Mouse (Mus musculus) ovary, adult 18-20 months (tissue): ENCODE measurements around the gene Sqstm1.
A peak's percentile ranks its signal among the peaks of the same experiment; 100 is the strongest.

Source experiments
- DNase-seq: peaks from one replicate; pipeline ENCODE4 v3.0.0; 2022; ENCODE audit warnings: low spot score, mixed read lengths

Gene Sqstm1

DNA sequence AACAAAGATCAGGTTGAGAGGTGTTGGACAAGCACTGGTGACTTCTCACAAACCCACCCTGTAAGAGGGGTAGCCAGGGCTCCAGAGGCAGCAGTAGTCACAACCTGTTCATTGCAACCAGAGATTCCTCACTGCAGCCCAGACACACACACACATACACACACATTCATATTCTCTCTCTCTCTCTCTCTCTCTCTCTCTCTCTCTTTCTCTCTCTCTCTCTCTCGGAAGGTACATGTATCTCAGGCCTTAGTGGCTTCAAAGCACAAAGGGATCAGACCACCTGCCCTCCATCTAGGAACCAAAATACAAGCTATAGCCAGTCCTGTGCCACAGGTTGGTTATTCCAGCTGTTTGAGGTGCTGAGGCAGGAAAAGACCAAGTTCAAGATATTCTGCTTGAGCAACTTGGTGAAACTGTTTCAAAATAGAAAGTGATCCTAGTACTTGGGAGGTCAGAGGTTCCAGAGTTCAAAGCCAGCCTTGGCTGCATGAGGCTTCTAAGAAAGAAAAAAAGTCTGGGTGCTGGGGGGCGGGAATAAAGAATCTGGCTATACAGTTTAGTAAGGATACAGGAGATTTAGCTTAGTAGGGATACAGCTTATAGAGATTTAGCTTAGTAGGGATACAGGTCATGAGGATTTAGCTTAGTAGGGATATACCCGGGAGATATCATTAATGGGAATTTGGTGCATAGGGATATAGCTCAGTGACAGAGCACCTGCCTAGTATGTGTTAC, 864 bp upstream of the Sqstm1 start:
- no peak for DNase-seq

DNA sequence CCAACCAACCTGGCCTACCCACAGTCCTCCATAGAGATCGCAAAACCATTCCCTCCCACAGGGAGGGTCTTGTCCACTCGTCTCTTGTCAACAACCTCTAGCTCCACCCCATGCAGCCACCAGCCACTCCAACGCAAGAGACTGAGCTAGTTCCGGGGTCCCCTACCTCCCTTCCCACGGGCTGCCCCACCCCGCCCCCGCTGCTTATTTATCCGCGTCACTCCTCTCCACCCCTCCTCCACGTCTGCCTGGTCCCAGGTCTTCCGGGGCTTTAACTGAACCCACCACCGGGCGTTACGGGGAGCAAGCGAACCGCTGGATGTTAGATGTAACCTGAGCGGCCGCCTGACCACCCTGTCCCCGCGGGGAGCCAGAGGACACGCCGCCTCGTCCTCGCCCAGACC, 524 bp downstream of the Sqstm1 start:
- peak; percentile 91 for DNase-seq

DNA sequence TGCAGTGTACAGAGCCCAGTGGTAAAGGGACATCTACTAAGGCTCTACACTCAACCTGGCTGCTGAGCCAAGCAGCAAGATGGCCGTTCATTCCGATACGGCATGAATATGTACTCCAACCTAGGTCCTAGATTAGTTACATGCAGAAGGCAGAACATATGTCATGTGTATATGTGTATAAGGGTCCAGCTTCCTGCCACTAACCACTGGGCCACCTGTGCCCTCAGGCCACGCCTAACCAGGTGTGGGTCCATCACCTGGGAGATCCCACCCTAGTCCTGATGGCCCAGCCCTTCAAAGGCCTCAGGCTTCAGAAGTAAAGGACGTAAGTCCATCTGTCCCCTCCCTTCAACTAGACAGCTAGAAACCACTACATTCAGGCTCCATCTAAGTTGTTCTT, 2.6 kb downstream of the Sqstm1 start:
- DNase-seq: no peak

DNA sequence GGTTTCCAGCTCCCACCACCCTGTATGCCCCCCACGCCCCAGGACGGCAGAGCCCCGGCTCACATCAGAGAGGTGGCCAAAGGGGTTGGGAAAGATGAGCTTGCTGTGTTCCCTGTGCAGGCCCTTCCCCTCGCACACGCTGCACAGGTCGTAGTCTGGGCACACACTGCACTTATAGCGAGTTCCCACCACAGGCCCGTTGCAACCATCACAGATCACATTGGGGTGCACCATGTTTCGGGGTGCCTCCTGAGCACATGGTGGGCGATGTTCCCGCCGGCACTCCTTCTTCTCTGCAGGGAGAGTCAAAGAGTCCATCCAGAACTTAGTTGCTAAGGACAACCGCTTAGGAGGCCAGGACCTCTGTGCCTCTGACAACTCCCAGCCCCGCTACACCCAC, 3.3 kb downstream of the Sqstm1 start:
- no peak for DNase-seq

DNA sequence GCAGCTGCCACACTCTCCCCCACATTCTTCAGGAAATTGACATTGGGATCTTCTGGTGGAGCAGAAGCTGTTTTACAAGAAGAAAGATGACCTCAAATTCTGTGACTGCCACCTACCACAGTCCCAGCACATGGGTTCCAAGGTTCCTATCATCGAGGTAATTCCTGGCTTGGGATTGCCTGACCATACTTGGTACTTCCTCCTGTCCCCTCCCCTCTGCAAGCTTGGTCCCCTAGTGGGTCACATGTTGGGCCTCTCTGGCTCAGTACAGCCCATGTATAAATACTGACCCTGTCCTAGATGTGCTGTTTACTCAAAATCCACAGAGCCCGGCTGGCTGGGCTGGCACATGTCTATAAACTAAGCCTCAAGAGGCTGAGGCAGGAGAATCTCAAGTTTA, 4.6 kb downstream of the Sqstm1 start:
- no peak for DNase-seq

DNA sequence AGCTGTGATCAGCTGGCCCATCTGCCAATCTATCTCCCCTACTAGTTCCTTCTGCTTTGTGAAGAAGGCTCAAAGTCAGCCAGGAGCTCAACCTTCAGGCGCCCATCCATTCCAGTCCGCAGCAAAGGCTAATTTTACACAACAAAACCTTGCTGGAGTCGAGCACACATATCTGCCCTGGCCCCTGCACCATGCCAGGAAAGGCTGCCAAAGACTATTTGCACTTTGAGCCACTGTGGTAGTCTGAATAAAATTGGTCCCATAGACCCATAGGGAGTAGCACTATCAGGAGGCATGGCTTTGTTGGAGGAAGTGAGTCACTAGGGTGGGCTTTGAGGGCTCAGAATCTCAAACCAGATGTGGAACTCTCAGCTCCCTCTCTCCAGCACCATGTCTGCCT, 5.2 kb downstream of the Sqstm1 start:
- no peak for DNase-seq

DNA sequence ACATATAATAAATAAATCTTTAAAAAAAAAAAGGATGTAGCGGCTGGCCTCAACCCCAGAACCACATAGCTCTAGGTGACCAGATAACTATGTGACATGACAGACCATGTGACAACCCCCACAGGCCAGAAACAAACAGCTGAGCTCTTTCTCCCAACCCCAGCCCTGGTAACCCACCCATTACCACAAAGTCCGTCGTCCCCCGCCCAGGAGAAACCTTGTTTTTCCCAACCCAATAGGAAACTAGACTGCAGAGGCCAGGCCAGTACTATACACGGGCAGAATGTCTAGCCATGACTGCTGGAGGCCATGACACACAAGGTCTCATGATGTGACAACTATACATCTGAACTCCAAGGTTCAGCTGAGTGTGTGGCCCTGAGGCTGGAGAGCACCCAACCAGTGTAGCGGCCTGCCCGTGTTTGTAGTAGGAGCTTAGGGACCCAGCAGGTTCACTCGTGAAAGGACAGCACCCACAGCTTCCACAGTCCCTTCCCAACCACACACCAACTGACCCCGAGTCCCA, 7.3 kb downstream of the Sqstm1 start:
- no peak for DNase-seq

DNA sequence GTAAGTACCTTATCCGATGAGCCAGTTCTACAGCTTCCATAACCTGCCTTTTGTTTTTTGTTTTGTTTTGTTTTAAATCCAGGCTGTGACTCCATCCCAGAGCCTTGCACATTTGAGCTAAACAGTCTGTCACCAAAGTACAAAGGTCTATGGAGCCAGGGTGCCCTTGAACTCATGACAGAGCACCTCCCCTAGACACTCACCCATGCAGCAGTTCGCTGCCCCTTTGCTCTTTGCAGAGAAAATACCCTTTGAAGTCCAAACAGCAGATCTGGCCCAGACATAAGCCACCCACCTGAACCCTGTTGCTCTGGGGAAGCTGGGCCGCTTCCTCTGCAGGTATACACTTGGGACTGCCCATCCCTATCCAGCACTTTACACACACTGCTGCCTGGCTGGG, 9.0 kb downstream of the Sqstm1 start:
- DNase-seq: no peak

DNA sequence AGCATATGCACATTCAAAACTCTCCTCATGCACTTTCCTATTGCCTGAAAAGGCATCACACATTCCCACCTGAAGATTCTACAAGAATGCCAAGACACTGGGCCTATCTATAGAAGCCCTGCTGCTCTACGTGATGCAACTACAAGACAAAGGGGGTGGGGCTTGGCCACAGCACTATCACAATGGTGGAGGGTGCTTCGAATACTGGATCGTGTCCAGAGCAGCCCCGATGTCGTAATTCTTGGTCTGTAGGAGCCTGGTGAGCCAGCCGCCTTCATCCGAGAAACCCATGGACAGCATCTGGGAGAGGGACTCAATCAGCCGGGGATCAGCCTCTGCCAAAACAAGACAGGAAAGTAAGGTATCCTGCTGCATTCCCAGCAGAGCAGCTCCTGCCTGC, 10.0 kb downstream of the Sqstm1 start:
- DNase-seq: no peak

DNA sequence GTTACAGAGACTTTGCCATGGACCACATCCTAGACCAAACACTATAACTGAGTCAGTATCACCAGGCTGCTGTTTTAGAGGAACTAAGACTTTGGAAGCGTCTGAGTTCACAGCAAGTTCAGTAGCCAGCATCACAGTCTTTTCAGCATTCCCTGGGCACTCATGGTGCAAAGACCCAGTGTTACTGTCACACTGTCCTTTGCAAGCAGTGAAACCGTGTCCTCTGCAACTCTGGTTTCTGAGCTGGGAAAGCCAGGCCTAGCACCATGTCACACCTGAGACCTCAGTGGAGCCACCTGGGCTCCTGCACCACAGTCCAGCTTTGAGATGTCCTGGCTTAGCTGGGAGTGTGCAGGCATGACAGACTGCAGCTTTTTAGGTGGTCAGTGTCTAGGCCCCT, 11.7 kb downstream of the Sqstm1 start:
- DNase-seq: no peak

DNA sequence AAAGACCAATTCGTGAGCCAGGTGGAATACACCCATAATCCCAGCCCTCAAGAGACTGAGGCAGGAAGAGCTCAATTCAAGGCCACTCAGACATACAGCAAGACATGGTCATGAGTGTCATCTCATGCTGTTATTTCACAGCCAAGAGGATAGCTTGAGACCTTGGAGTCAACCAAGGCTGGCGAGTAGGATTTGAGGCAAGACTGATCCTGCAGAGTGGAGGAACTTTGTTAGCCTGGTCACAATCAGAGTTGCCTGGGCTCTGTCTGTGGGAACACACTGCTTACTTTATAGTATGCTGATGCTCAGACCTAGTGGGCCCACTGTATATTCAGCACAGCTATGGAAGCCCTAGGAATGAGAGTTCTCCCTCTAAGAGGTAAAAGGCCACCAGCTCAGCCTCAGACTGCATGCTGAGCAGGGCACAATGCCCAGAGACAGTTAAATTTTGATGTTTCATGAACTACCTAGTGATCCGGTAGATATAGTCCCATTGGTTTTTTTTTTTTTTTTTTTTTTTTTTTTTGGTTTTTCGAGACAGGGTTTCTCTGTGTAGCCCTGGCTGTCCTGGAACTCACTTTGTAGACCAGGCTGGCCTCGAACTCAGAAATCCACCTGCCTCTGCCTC, 12.3 kb downstream of the Sqstm1 start:
- no peak for DNase-seq

DNA sequence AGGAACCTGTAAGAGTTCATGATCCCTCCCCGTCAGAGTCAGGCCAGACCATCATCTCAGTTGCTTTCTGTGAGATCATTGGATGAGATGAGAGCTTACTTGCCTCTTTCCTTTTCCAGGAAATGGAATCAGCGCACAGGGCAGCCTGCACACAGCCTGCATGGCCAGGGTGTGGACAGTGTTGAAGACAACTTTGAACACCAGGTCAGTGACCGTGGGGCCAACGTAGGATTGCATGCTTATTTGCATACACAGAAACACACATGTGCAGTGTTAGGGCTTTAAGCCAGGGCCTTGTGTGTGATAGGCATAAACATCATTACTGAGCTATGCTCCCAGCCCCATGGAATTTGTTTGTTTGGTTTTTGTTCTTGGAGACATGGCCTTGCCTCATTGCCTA, 13.1 kb downstream of the Sqstm1 start:
- no peak for DNase-seq

DNA sequence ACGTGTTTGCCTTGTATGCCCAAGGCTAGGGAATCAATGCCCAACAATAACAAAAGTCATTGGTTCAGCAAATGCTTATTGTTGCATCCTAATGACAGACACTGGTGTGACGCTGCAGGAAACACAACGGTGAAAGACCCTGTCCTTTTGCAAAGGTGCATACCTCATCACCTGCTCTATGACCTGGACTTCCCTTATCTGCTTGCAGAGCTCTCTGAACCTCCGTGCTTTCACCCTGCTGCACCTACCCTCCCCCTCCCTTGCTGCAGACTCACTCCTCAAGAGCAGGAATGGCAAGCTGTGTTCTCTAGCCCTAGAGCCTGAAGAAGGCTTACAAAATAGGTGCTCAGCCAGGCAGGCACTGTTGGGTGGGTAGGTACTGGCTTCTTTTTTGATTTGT, 15.8 kb downstream of the Sqstm1 start:
- DNase-seq: no peak

DNA sequence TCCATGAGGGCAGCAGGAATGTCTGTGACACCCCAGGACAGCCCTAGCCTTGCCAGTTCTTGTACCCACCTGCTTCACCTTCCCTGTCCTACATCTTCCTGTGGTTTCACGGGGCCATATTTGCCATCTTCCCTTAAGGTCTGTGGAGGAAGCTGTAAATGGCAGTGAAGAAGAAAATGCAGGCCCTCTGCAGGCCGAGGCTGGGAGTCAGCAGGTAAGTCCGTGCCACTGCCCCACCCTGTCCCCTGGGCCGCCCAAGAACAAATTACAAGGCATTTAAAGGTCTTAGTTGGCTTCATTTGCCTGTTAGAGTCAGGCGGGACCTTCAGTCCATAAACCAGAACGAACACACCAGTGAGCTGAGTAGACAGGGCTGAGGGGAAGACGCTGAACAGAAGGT, 16.6 kb downstream of the Sqstm1 start:
- DNase-seq: no peak

DNA sequence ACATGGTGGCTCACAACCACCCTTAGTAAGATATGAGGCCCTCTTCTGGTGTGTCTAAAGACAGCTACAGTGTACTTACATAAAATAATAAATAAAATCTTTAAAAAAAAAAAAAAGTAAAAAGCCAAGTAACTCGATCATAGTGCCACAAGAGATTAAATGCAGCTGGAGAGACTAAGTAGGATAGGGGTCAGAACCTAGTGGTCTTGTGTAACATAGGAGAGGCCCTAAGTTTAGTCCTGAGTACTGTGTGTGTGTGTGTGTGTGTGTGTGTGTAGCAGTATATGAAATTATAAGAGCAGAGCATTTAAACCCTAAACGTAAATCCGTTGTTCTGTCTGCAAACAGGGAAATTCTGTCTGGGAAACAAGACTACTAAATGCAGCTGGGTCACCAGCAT, 18.3 kb downstream of the Sqstm1 start:
- DNase-seq: no peak

DNA sequence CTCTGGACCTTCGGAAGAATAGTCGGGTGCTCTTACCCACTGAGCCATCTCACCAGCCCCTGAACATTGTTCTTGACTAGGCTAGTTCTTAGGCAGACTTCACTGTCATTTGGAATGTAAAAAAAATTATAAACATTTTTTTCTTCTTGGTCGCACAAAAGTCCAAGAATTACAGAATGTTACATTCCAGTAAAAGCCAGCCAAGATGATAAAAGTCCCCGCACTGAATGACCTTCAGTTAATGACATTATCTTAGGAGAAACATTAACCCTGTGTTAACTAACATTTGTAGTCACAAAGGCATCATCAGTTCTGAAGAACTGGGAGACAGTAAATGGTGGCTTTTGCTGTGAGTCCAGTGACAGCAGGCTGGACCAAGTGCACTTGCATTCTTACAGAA, 20.3 kb downstream of the Sqstm1 start:
- DNase-seq: no peak

DNA sequence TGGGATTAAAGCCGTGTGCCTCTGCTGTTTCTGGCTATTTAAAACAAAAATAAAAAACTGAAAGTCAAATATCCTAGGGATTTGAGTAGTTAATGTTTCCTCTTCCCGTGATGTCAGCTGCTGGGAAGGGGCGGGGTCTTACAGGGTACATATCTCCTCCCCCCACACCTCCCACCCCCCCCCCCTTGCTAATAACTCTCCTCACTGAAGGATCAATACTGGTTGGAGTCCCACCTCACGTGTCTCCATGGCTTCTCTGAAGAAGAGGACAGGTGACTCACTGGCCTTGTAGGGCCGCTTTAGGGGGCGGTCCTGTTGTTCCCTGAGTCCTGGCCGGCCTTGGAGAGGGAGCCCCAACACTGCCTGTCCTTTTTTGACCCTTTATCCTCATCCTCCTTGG, 21.9 kb downstream of the Sqstm1 start:
- no peak for DNase-seq

DNA sequence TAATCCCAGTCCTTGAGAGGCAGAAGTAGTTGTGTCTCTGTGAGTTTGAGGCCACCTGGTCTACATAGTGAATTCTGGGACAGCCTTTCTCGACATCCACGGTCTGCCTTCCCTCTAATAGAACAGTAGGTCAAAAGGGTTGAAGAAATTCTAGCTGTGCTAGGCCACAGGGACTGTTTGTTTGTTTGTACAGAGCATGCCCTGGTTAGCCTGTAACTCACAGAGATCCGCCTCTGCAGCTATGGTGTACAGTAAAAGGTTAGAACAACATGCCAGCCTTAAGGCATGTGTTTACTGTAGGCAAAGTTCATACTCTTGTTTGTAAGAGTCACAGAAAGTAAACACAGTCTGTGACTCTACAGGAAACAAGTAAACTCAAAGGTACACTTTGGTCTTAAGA, 25.8 kb downstream of the Sqstm1 start:
- DNase-seq: no peak

DNA sequence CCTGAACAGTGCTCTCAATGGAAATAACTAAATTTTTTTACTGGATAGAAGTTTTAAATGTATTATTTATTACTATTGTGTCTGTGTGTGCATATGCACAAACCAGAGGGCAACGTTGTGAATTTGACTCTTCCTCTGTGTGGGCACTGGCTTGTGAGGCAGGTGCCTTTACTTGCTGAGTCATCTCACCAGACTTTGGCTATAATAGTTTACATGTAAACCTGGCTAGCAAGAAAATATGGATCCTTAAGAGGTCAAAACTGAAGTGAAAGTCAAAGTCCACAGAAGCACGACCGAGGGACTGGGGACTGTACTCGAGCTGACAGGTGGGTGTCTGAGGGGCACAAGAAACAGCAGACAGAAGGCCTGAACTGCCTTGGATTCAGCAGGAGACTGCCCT, 27.9 kb downstream of the Sqstm1 start:
- DNase-seq: no peak

DNA sequence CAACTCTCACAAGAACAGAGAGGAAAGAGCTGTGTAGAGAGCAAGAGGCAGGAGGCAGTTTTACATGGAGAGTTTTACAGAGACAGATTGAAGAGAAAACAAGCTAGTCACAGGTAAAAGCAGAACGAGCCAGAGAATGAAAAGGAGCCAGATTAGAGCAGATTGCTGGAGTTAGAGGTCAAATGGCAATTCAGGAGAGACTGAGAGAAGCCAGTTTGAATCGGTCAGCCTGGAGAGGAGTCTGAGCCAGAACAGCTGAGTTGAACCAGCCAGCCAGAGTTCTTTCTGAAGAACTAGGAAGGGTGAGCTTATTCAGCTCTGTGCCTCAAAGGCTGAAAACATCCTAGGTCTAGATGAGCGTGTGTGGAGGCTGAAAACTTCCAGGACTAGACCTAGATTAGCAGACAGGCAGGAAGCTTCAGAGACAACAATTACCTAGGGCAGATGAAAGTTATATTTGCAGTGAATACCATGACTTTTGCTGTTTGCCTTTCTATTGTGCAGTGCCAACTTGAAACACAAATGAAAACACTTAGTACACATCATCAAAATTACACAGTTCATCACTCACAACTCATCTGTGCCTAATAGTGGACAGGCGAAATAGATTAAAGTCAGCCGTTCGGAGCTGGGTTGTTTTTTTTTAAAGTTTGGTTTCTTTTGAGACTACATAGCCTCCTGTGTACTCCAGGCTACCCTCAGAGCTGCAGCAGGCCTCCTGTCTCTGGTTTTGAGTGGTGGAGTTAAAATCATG, 30.0 kb downstream of the Sqstm1 start:
- no peak for DNase-seq

DNA sequence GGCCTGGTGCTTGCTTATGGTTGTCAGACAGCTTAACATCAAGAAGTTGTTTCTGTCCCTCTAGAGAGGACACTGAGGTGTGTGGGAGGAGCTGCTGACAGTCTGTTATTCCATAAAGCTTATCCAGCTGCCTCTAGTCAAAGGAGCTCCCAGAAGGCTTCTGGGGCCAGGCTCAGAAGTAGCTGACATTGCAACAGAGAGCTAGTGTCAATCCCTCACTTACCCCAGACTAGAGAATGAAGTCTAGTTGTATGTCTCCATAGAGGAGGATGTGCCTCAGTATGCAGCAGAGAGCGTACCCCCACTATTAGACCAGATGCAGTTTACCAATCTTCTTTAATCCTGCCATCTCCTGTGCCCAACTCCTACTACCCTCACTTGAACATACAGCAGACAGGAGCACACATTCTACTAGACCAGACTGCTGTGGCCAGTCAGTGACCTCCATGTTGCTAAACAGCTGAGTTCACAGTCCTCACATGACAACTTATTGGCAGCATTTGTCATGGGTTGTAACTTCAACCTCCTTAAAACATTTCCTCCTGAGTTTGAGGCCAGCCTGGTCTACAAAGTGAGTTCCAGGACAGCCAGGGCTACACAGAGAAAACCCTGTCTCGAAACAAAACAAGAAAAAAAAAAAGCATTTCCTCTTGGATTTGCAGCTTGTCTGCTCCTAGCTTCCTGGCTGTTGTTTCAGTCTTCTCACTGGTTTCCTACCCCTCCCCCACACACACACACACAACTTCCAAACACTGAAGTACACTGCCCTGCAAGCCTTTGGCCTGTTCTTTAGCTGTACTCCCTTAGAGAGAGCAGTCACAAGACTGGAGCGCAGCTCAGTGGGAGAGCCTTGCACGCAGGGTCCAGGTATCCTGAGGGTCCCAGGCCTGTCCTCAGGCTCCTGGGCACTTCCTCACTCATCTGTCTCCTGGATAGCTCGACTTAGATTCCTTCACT, 31.8 kb downstream of the Sqstm1 start:
- no peak for DNase-seq

DNA sequence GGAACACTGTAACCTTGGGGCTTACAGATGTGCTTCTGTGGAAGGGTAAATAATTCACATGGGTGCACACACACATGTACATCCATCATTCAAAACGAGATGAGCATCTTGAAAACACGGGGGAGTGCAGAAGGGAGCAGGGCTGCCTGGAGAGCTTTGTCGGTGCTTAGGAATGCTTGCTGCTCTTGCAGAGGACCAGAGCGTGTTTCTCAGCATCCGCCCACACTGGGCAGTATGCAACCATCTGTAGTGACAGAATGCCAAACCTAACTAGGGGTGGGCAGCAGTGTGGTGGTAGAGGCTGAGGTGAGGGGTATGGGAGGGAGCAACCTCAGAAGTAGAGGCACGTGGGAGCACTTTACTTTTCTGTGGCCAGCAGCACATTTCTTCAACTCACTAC, 33.5 kb downstream of the Sqstm1 start:
- DNase-seq: no peak
